Mouse (Mus musculus): ENCODE measurements around the gene Hspa12a. TPM values are rescaled to one million over a fixed set of nuclear protein-coding genes. Genes with fewer than 3 reads are reported as not detected.
A peak's percentile ranks its signal among the peaks of the same experiment; 100 is the strongest.

Gene Hspa12a
- polyA plus RNA-seq, 1 experiment from 2014 or later, result 5.1 TPM

DNA sequence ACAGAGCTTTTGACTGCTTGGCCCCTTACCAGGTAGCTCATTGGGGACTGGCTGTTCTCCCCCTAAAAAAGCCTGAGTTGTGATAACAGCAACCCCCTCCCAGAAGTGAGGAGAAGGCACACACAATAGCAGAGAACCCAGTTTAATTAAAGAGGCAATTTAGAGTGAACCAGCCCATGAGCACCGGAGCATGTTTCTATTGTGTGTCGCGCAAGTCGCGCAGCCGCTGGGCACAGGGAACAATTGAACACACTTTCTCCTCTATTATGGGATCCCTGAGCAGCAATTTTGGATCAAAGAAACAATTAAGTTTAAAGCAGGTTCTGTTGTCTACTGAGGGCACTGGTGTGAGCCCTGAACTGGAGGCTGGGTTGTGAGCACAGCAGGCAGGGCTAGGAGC is 176.1 kb downstream of the Hspa12a start:
- no peaks in the 10 kb centered on the region for H3K4me1 ChIP-seq (ENCODE audit: control insufficient read depth, insufficient read depth, low read length)
- H3K4me3 ChIP-seq (ENCODE audit: low read depth, low read length), result no peak overlapping the region
- no peak overlapping the region for H3K4me2 ChIP-seq (ENCODE audit: low read depth, low read length)
- H3K36me3 ChIP-seq (replicated peaks; ENCODE audit: control insufficient read depth, insufficient read depth, low read depth, low read length), result no peaks in the 10 kb centered on the region
- no peak for DNase-seq (ENCODE audit: low spot score)
- no peaks in the 10 kb centered on the region for H3K9me3 ChIP-seq (replicated peaks; ENCODE audit: control insufficient read depth, low read length)
- no peak overlapping the region for H3K27ac ChIP-seq (replicated peaks; ENCODE audit: low read depth, low read length)
- WGBS, result 67% methylated on average over 6 of the region's 6 CpGs
- no peaks in the 10 kb centered on the region for H3K27me3 ChIP-seq (ENCODE audit: control insufficient read depth, insufficient read depth, low read length)
- no peak overlapping the region for H3K9ac ChIP-seq (replicated peaks; ENCODE audit: low read length)
- ATAC-seq (replicated peaks; ENCODE audit: insufficient number of reproducible peaks, low FRiP score, low TSS enrichment, low read depth), result no peak

DNA sequence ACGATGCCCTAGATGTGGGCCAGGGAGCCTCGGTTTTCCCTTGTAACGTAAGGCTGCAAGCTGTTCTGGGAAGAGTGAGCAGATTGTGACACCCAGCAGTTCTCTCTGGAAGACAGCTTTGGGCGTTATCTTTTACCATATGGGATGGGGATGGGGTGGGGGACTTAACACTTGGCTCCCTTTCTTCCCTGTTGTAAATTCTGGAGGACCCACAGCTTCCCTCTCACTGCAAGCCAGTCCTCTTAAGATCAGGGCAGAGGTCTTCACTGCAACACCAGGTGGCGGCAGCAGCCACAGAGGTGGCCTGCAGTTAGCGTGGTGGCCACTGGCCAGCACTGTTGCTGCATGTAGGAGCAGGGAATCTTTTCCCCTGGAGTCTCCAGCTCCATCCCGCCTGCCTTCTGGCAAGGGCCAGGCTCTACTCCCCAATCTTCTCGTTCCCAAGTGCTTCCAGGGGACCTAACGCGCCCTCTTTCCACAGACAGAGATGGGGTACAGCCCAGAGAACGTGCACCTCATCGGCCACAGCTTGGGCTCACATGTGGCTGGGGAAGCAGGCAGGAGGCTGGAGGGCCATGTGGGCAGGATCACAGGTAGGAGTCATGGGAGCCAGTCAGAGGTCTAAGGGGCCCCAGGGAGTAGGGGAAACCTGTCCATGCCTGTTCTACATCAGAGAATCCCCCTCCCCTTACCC is 180.5 kb downstream of the Hspa12a start:
- ATAC-seq (replicated peaks; ENCODE audit: insufficient number of reproducible peaks, low FRiP score, low TSS enrichment, low read depth), result peak; percentile 54; the same call in 1 of the 2 replicates
- H3K27me3 ChIP-seq (ENCODE audit: control insufficient read depth, insufficient read depth, low read length), result no peaks in the 10 kb centered on the region
- H3K4me2 ChIP-seq (ENCODE audit: low read depth, low read length), result no peak overlapping the region
- no peaks in the 10 kb centered on the region for H3K4me1 ChIP-seq (ENCODE audit: control insufficient read depth, insufficient read depth, low read length)
- 9% methylated on average over 12 of the region's 12 CpGs for WGBS
- no peak overlapping the region for H3K9ac ChIP-seq (replicated peaks; ENCODE audit: low read length)
- DNase-seq (ENCODE audit: low spot score), result peak; percentile 78
- no peak overlapping the region for H3K4me3 ChIP-seq (ENCODE audit: low read depth, low read length)
- no peak overlapping the region for H3K27ac ChIP-seq (replicated peaks; ENCODE audit: low read depth, low read length)
- H3K9me3 ChIP-seq (replicated peaks; ENCODE audit: control insufficient read depth, low read length), result no peaks in the 10 kb centered on the region
- no peaks in the 10 kb centered on the region for H3K36me3 ChIP-seq (replicated peaks; ENCODE audit: control insufficient read depth, insufficient read depth, low read depth, low read length)

DNA sequence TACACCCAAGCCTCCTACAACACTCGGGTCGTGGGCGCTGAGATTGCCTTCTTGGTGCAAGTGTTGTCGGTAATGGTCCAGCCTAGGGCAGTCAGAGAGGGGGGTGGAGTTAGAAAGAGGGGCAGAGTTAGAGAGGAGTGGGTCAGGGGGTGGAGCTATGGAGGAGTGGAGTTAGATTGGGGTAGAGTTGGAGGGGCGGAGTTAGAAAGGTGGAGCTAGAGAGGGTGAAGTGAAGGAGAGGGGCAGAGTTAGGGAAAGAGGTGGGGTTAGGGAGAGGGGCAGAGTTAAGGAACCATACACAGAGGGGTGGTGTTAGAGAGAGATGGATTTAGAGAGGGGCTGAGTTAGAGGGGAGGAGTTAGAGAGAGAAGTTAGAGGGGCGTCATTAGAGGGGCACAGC is 181.1 kb downstream of the Hspa12a start:
- no peak overlapping the region for H3K9ac ChIP-seq (replicated peaks; ENCODE audit: low read length)
- DNase-seq (ENCODE audit: low spot score) (no peak), ATAC-seq (replicated peaks; ENCODE audit: insufficient number of reproducible peaks, low FRiP score, low TSS enrichment, low read depth) (no peak)
- no peaks in the 10 kb centered on the region for H3K27me3 ChIP-seq (ENCODE audit: control insufficient read depth, insufficient read depth, low read length)
- no peak overlapping the region for H3K27ac ChIP-seq (replicated peaks; ENCODE audit: low read depth, low read length)
- no peak overlapping the region for H3K4me3 ChIP-seq (ENCODE audit: low read depth, low read length)
- H3K36me3 ChIP-seq (replicated peaks; ENCODE audit: control insufficient read depth, insufficient read depth, low read depth, low read length), result no peaks in the 10 kb centered on the region
- no peaks in the 10 kb centered on the region for H3K4me1 ChIP-seq (ENCODE audit: control insufficient read depth, insufficient read depth, low read length)
- no peaks in the 10 kb centered on the region for H3K9me3 ChIP-seq (replicated peaks; ENCODE audit: control insufficient read depth, low read length)
- 17% methylated on average over 6 of the region's 6 CpGs for WGBS
- H3K4me2 ChIP-seq (ENCODE audit: low read depth, low read length), result no peak overlapping the region

DNA sequence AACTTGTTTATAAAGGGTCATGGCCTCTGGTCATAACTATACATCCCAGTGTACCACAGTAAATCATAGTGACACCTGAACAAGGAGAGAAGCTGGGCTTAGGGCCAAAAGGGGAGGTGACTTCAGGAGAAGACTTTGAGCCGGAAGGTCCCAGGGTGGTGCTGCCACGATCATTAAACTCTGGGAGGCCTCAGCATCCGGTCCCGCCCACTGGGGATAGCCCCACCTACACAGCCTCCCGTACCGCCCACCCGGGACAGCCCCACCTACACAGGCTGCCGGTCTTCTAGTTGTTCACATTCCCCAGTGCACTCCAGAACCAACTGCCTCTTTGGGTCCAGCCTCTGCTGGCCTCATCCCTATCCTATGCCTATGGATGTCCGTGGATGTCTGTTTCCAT is 184.0 kb downstream of the Hspa12a start, which contains the start of gene Pnliprp2:
Gene Pnliprp2, plus strand, starts transcription at position 297 of the 400 bp plus-strand sequence.
- Histone ChIP-seq H3K27me3 (ENCODE audit: control insufficient read depth, insufficient read depth, low read length) (no peaks in the 10 kb centered on the region), H3K27ac (replicated peaks; ENCODE audit: low read depth, low read length) (no peak within 1 kb of the TSS), H3K4me2 (ENCODE audit: low read depth, low read length) (no peak within 1 kb of the TSS), H3K4me1 (ENCODE audit: control insufficient read depth, insufficient read depth, low read length) (no peaks in the 10 kb centered on the region), H3K9ac (replicated peaks; ENCODE audit: low read length) (no peak within 1 kb of the TSS), H3K36me3 (replicated peaks; ENCODE audit: control insufficient read depth, insufficient read depth, low read depth, low read length) (no peaks in the 10 kb centered on the region), H3K9me3 (replicated peaks; ENCODE audit: control insufficient read depth, low read length) (no peaks in the 10 kb centered on the region), H3K4me3 (ENCODE audit: low read depth, low read length) (no peak within 1 kb of the TSS)
- no peak for DNase-seq (ENCODE audit: low spot score)
- WGBS, result 60% methylated on average over 9 of the region's 9 CpGs
- no peak for ATAC-seq (replicated peaks; ENCODE audit: insufficient number of reproducible peaks, low FRiP score, low TSS enrichment, low read depth)

DNA sequence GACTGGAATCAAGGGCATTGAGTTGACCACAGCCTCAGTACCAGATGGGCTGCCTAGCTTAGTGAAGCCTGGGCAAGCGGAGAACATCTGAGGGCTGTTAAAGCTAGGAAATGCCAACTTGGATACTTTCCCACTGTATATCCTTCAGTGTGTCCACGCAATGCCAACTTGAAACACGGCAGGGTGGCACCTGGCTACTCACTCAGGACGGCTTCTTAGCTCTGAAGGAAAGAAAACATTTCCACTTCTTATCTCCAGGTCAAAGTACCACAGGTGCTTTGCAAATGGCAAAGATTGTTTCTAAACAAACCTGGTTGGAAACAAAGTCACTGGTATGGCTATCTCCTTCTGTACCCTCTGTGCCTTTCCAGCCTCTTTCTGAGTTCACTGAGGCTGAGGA is 184.6 kb downstream of the Hspa12a start:
- Histone ChIP-seq H3K4me1 (ENCODE audit: control insufficient read depth, insufficient read depth, low read length) (no peaks in the 10 kb centered on the region), H3K9me3 (replicated peaks; ENCODE audit: control insufficient read depth, low read length) (no peaks in the 10 kb centered on the region), H3K36me3 (replicated peaks; ENCODE audit: control insufficient read depth, insufficient read depth, low read depth, low read length) (no peaks in the 10 kb centered on the region), H3K4me3 (ENCODE audit: low read depth, low read length) (no peak overlapping the region), H3K27ac (replicated peaks; ENCODE audit: low read depth, low read length) (no peak overlapping the region), H3K4me2 (ENCODE audit: low read depth, low read length) (no peak overlapping the region), H3K27me3 (ENCODE audit: control insufficient read depth, insufficient read depth, low read length) (no peaks in the 10 kb centered on the region), H3K9ac (replicated peaks; ENCODE audit: low read length) (no peak overlapping the region)
- ATAC-seq (replicated peaks; ENCODE audit: insufficient number of reproducible peaks, low FRiP score, low TSS enrichment, low read depth) (no peak), DNase-seq (ENCODE audit: low spot score) (no peak)
- 94% methylated on average over 4 of the region's 4 CpGs for WGBS

DNA sequence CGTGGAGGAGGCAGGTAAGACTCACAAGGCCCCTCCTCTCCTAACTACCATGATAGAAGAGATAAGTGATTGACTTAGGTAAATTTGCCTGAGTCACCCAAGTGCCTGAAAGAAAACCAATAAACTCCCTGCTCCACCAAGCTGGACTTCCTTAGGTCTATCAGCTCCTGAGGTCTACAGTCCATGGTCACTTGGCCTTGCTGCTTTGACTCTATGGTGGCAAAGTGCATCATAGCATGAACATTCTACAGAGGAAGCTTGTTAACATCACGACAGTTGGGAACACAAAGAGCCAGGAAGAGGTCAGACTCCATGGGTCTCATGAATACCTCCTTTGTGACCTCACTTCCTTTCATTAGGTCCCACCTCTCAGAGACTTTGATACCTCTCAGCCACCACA is 191.9 kb downstream of the Hspa12a start:
- Histone ChIP-seq H3K4me1 (ENCODE audit: control insufficient read depth, insufficient read depth, low read length) (no peaks in the 10 kb centered on the region), H3K9me3 (replicated peaks; ENCODE audit: control insufficient read depth, low read length) (no peaks in the 10 kb centered on the region), H3K27ac (replicated peaks; ENCODE audit: low read depth, low read length) (no peak overlapping the region), H3K9ac (replicated peaks; ENCODE audit: low read length) (no peak overlapping the region), H3K4me2 (ENCODE audit: low read depth, low read length) (no peak overlapping the region), H3K4me3 (ENCODE audit: low read depth, low read length) (no peak overlapping the region), H3K27me3 (ENCODE audit: control insufficient read depth, insufficient read depth, low read length) (no peaks in the 10 kb centered on the region), H3K36me3 (replicated peaks; ENCODE audit: control insufficient read depth, insufficient read depth, low read depth, low read length) (no peaks in the 10 kb centered on the region)
- WGBS, result 65% methylated on average over 2 of the region's 2 CpGs
- no peak for ATAC-seq (replicated peaks; ENCODE audit: insufficient number of reproducible peaks, low FRiP score, low TSS enrichment, low read depth)
- DNase-seq (ENCODE audit: low spot score), result no peak

DNA sequence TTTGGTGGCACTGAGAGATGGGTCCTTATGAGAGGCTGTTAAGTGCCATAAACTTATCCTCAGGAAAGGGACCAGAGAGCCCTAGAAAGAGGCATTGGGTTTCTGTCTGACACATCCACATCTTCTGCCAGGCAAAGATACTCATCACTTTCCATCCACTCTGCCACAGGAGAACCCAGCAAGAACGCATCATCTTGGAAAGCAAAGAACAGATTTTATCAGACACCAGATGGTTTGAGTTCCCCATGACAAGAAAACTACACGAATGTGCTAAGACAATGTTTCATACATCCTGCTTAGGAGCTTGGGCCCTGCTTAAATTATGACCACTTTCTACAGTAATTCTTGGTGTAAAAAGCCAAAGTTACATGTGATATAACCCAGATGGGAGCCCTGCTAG is 192.6 kb downstream of the Hspa12a start:
- DNase-seq (ENCODE audit: low spot score), result no peak
- Histone ChIP-seq H3K4me3 (ENCODE audit: low read depth, low read length) (no peak overlapping the region), H3K9ac (replicated peaks; ENCODE audit: low read length) (no peak overlapping the region), H3K36me3 (replicated peaks; ENCODE audit: control insufficient read depth, insufficient read depth, low read depth, low read length) (no peaks in the 10 kb centered on the region), H3K9me3 (replicated peaks; ENCODE audit: control insufficient read depth, low read length) (no peaks in the 10 kb centered on the region), H3K27me3 (ENCODE audit: control insufficient read depth, insufficient read depth, low read length) (no peaks in the 10 kb centered on the region), H3K27ac (replicated peaks; ENCODE audit: low read depth, low read length) (no peak overlapping the region), H3K4me2 (ENCODE audit: low read depth, low read length) (no peak overlapping the region), H3K4me1 (ENCODE audit: control insufficient read depth, insufficient read depth, low read length) (no peaks in the 10 kb centered on the region)
- 81% methylated on average over 2 of the region's 2 CpGs for WGBS
- no peak for ATAC-seq (replicated peaks; ENCODE audit: insufficient number of reproducible peaks, low FRiP score, low TSS enrichment, low read depth)

DNA sequence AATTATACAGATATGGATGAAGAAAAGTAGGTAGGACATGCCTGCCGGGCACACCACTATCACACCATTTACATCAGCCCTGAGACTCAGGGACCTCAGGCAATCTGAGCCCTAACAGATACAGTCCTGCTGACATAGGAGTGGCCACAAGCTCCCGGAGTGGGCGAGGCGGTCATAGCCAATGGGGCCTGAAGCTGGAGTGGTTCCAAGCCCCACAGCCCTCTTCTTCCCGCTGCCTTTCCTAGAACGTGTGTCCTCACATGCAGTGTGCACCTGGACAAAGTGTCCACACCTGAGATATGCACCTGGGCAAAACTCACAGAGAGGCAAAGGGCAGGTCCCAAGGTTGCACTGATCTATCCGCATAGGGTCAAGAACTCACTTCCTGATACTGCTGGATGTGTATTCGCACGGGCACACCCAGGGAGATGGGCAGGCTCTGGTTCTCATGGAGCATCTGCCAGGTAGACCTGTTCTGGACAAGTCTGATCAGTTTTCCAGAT is 195.9 kb downstream of the Hspa12a start:
- WGBS, result 90% methylated on average over 9 of the region's 9 CpGs
- Histone ChIP-seq H3K9ac (replicated peaks; ENCODE audit: low read length) (no peak overlapping the region), H3K4me2 (ENCODE audit: low read depth, low read length) (no peak overlapping the region), H3K4me3 (ENCODE audit: low read depth, low read length) (no peak overlapping the region), H3K9me3 (replicated peaks; ENCODE audit: control insufficient read depth, low read length) (no peaks in the 10 kb centered on the region), H3K27me3 (ENCODE audit: control insufficient read depth, insufficient read depth, low read length) (no peaks in the 10 kb centered on the region), H3K36me3 (replicated peaks; ENCODE audit: control insufficient read depth, insufficient read depth, low read depth, low read length) (no peaks in the 10 kb centered on the region), H3K27ac (replicated peaks; ENCODE audit: low read depth, low read length) (no peak overlapping the region), H3K4me1 (ENCODE audit: control insufficient read depth, insufficient read depth, low read length) (no peaks in the 10 kb centered on the region)
- ATAC-seq (replicated peaks; ENCODE audit: insufficient number of reproducible peaks, low FRiP score, low TSS enrichment, low read depth) (no peak), DNase-seq (ENCODE audit: low spot score) (no peak)
